Mouse (Mus musculus) bone marrow, adult 2 months (tissue): ENCODE measurements at regions not wholly inside any gene's neighbourhood (a gene's known extent, or its start where the extent isn't known, plus 50 kb on each side); places are given as distances from the start of the nearest gene placed in this dataset.

Source experiments
- CTCF ChIP-seq: fragments of 200-500 bp; IDR thresholded peaks from 2 replicates; pipeline ENCODE4 v1.5.1; 2011; ENCODE audit warnings: low read length, control low read depth; ENCODE audit not compliant: control insufficient read depth, insufficient read depth
- POLR2A ChIP-seq: fragments of 200-500 bp; IDR thresholded peaks from 2 replicates; pipeline ENCODE4 v1.6.1; 2011; ENCODE audit warnings: low read depth, mild to moderate bottlenecking, control low read depth, low read length, borderline replicate concordance; ENCODE audit not compliant: control insufficient read depth

DNA sequence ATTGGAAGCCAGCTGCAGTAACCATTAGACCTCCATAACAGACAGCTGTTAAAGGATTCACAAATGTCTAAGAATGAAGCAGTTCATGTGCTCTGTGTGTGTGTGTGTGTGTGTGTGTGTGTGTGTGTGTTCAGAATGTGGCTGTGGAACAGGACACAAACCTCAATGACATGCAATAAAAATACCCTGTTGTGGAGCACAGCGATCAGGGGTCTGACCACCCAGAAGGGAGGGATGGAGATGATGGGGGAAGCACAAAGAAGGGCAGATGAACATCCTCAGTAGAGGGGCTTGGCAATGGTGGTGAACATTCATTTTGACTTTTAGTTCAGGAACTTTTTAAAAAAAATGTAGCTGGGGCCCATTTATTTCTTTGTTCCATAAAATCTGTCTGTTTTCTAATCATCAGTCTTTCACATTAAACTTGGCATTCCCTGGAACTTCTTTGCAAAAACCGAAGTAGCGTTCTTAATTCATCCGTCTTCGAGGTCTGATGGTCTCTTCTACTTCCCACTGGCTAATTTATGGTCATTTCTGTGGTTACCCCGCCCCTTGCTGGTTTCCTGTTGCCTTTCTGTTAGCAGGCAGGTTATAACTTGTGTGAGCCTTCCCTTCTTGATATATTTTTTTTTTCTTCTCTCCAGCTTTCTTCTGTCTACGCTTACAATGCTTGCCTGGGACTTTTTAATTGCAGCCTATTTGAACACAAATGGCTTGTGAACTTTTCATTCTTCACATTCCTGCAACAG, 165.6 kb downstream of the Usp46 start:
- TF ChIP-seq POLR2A: no peak
- no peak for TF ChIP-seq CTCF
